Mouse (Mus musculus) embryonic facial prominence, embryonic 11.5 days (tissue): ENCODE results near the gene Grm8. TPM values are rescaled to one million over a fixed set of nuclear protein-coding genes. Genes with fewer than 3 reads are reported as not detected.

Source experiments
- ATAC-seq: fragments of 200-750 bp; cut with Nextera tagmentation; replicated peaks from 2 replicates; pipeline ENCODE4 v1.8.0; 2017; ENCODE audit warnings: low read depth; ENCODE audit not compliant: insufficient number of reproducible peaks, low FRiP score, low TSS enrichment
- DNase-seq: peaks from one replicate; pipeline ENCODE4 v3.0.0-alpha.2; 2015; ENCODE audit warnings: low spot score
- H3K27ac ChIP-seq: fragments of 300-500 bp; sonication (generic); replicated peaks from 2 replicates; pipeline ENCODE4 v1.5.1; 2014; ENCODE audit warnings: mild to moderate bottlenecking, low read depth, low read length, control low read depth
- H3K27me3 ChIP-seq: fragments of 300-500 bp; sonication (generic); 2 replicates; pipeline ENCODE4 v1.6.1; 2014; ENCODE audit warnings: mild to moderate bottlenecking, low read length, moderate library complexity, mixed read lengths; ENCODE audit not compliant: control insufficient read depth, insufficient read depth
- H3K36me3 ChIP-seq: fragments of 300-500 bp; sonication (generic); replicated peaks from 2 replicates; pipeline ENCODE4 v1.6.1; 2014; ENCODE audit warnings: low read depth, mild to moderate bottlenecking, low read length, moderate library complexity, mixed read lengths; ENCODE audit not compliant: control insufficient read depth, insufficient read depth
- H3K4me1 ChIP-seq: fragments of 300-500 bp; sonication (generic); 2 replicates; pipeline ENCODE4 v1.6.1; 2014; ENCODE audit warnings: low read length, mixed read lengths; ENCODE audit not compliant: control insufficient read depth, insufficient read depth
- H3K4me2 ChIP-seq: fragments of 300-500 bp; sonication (generic); 2 replicates; pipeline ENCODE4 v1.6.1; 2014; ENCODE audit warnings: low read depth, mild to moderate bottlenecking, control low read depth, low read length, moderate library complexity
- H3K4me3 ChIP-seq: fragments of 300-500 bp; sonication (generic); 2 replicates; pipeline ENCODE4 v1.5.1; 2014; ENCODE audit warnings: low read depth, low read length, control low read depth
- H3K9ac ChIP-seq: fragments of 300-500 bp; sonication (generic); replicated peaks from 2 replicates; pipeline ENCODE4 v1.6.1; 2014; ENCODE audit warnings: mild to moderate bottlenecking, control low read depth, low read length
- H3K9me3 ChIP-seq: fragments of 300-500 bp; sonication (generic); replicated peaks from 2 replicates; pipeline ENCODE4 v1.6.1; 2016; ENCODE audit warnings: mild to moderate bottlenecking, low read length, inconsistent platforms, mixed read lengths; ENCODE audit not compliant: control insufficient read depth
- WGBS: fragments of 180-500 bp; shearing (Covaris S2); extraction: QIAGEN DNeasy Blood & Tissue Kit; methylation state at CpG from one replicate; pipeline ENCODE4 v1.1.7; 2014; 5-methylcytosine and 5-hydroxymethylcytosine counted together
- polyA plus RNA-seq: library from polyadenylated mRNA; unstranded; fragments of >200 nt; fragmentation: Nextera tagmentation; extraction: Ambion mirVana; gene quantifications from 2 replicates; pipeline ENCODE4 v1.2.1, GENCODE M21; 2014

Gene Grm8
- polyA plus RNA-seq, 1 experiment from 2014 or later: 1.2 TPM

DNA sequence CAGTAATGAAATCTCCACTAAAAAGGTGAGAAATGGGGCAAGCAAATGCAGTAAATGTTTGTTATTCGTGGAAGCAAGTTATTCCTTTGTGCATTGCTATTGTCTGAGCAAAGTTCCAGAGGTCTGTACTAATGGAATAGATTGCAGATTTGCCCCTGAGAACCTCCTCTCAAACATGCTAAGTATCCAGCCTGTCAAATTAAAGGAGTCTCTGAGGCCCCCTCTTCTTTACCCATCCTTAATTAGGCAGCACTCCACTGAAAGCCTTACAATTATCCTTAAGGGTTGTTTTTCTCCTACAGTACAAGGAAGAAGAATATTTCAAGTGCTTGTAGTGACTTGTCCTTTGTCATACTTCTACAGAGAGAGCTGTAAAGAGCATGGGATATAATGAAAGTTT, 617.4 kb downstream of the Grm8 start:
- ATAC-seq (no peak), DNase-seq (no peak)
- no peaks in the 10 kb centered on the region for H3K9me3 ChIP-seq
- H3K4me1 ChIP-seq: no peaks in the 10 kb centered on the region
- no peaks in the 10 kb centered on the region for H3K36me3 ChIP-seq
- WGBS: 62% methylated on average over 1 of the region's 1 CpGs
- no peak overlapping the region for H3K4me2 ChIP-seq
- no peaks in the 10 kb centered on the region for H3K27me3 ChIP-seq
- H3K4me3 ChIP-seq: no peak overlapping the region
- no peak overlapping the region for H3K9ac ChIP-seq
- no peak overlapping the region for H3K27ac ChIP-seq

DNA sequence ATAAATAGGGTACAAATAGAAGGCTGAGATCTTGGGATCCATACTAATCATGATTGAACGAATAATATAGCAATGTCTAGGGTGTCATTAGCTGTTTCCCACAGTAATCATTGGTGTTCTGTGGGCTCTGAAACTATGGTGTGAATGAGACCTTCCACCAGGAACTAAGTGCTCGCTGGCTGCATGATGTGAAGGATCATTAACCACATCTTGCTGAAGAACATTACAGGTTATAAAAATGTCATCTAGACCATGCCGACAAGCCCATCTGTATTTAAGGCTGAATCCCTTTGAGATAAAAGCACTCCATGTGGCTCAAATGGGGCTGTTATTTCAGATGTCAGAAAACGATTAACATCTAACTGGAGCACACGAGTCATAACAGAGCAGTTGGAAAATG, 674.0 kb downstream of the Grm8 start:
- Histone ChIP-seq H3K4me3 (no peak overlapping the region), H3K9me3 (no peaks in the 10 kb centered on the region), H3K4me2 (no peak overlapping the region), H3K27me3 (no peaks in the 10 kb centered on the region), H3K36me3 (no peaks in the 10 kb centered on the region), H3K4me1 (no peaks in the 10 kb centered on the region), H3K9ac (no peak overlapping the region), H3K27ac (no peak overlapping the region)
- 77% methylated on average over 5 of the region's 5 CpGs for WGBS
- no peak for DNase-seq
- ATAC-seq: no peak

DNA sequence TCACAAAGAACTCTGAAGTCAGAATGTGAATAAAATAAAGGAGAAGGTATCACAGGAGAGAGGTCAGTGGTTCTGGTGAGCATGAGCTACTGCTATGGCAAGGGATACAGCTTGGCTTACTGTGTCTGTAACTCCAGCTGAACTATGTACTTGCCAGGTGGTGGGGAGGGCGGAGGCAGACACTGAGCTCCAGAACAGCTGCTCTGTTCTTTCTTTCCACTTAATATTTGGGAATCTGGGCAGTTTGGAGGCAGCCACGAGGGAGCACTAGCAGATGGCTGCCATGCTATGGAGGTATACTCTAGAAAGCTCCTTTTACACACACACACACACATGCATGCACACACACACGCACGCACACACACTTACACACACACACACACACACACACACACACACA, 726.5 kb downstream of the Grm8 start:
- whole genome bisulfite sequencing: 79% methylated on average over 4 of the region's 4 CpGs
- no peaks in the 10 kb centered on the region for H3K9me3 ChIP-seq
- no peaks in the 10 kb centered on the region for H3K27me3 ChIP-seq
- no peaks in the 10 kb centered on the region for H3K4me1 ChIP-seq
- no peak overlapping the region for H3K9ac ChIP-seq
- no peaks in the 10 kb centered on the region for H3K36me3 ChIP-seq
- peak; percentile 78 for ATAC-seq
- H3K4me3 ChIP-seq: no peak overlapping the region
- H3K4me2 ChIP-seq: no peak overlapping the region
- peak; percentile 5 for DNase-seq
- no peak overlapping the region for H3K27ac ChIP-seq

DNA sequence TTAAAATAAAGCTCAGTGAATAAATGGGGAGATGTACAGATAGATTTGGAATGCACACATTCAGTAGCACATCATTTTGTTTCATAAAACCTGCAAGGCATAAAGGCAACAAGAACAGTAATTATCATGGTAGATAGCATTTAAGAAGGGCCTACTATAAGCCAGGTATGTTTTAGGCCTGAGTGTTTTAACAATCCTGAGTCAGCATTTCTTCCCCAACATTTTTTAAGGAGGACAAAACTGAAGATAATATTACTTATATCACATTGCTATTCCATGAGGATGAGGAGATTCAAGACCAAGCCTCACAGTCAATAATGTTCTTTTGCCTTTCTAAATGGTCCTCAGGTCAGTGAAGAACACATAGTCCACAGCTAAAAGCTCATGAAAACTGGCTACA, 762.6 kb downstream of the Grm8 start:
- H3K27ac ChIP-seq: no peak overlapping the region

DNA sequence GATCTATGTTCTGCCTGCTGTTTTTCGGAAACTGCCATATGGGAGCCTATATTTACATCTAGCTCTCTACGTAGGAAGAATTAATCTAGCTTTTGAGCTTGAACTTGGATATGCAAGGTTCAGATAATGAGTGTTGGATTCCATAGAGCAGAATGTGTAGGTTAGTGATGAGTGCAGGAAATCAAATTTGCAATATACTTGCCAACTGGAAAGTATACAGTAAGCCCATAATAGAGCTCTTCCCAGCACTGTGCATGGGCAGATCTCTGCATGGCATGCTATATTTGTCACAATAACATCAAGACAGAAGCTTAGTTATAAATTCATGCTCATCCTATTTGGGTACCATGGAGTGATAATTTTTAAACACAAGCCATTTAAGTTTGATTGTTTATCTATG, 763.9 kb downstream of the Grm8 start:
- H3K4me1 ChIP-seq: no peaks in the 10 kb centered on the region
- ATAC-seq (no peak), DNase-seq (no peak)
- no peak overlapping the region for H3K9ac ChIP-seq
- H3K27ac ChIP-seq: no peak overlapping the region
- no peak overlapping the region for H3K4me2 ChIP-seq
- no peaks in the 10 kb centered on the region for H3K9me3 ChIP-seq
- H3K4me3 ChIP-seq: no peak overlapping the region
- no peaks in the 10 kb centered on the region for H3K36me3 ChIP-seq
- no peaks in the 10 kb centered on the region for H3K27me3 ChIP-seq
- 76% methylated on average over 2 of the region's 2 CpGs for WGBS

More for the DNA sequence above, 762.6 kb downstream of the Grm8 start:
- H3K27me3 ChIP-seq: no peaks in the 10 kb centered on the region
- no peak for ATAC-seq
- H3K36me3 ChIP-seq: no peaks in the 10 kb centered on the region
- DNase-seq: no peak
- no peak overlapping the region for H3K4me2 ChIP-seq
- no peaks in the 10 kb centered on the region for H3K4me1 ChIP-seq
- H3K9me3 ChIP-seq: no peaks in the 10 kb centered on the region
- H3K4me3 ChIP-seq: no peak overlapping the region
- no peak overlapping the region for H3K9ac ChIP-seq

DNA sequence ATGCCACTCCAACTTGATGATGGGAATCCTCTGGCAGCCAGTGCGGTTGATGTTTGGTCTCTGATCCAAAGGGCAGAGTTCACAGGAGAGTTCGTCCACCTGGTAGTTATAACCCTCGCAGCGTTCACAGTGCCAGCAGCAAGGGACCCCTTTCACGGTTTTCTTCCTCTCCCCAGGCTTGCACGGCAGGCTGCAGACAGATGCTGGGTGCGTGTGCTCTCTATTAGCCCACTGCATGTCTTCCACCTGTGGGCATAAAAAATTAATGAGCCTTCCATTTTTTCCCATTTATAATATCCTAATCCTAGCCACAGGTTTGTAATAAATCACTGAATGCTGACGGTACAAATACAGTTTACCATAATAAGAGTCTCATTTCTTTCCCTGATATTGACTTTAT, 771.2 kb downstream of the Grm8 start:
- 68% methylated on average over 8 of the region's 8 CpGs for WGBS
- no peak for ATAC-seq
- no peaks in the 10 kb centered on the region for H3K27me3 ChIP-seq
- H3K9ac ChIP-seq: no peak overlapping the region
- no peak overlapping the region for H3K4me2 ChIP-seq
- DNase-seq: no peak
- H3K27ac ChIP-seq: no peak overlapping the region
- no peaks in the 10 kb centered on the region for H3K9me3 ChIP-seq
- no peaks in the 10 kb centered on the region for H3K36me3 ChIP-seq
- H3K4me1 ChIP-seq: no peaks in the 10 kb centered on the region
- no peak overlapping the region for H3K4me3 ChIP-seq

DNA sequence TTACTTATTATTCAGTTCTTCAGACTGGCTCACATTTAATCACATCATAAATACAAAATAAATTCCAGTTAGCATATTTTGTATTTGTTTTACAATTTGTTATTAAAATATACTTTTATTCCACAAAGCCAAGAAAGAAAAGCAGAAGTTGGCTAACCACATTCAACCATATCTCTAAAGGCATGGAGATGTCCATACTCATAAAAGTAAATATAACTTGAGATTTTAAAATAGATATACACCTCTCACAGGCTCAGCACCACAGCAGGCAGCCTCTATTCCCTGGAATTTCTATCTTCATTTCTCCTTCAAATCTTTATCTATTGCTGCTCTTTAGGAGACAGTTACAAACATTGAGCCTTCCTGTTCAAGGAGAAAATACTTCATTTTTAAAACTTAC, 774.5 kb downstream of the Grm8 start:
- no peak overlapping the region for H3K9ac ChIP-seq

DNA sequence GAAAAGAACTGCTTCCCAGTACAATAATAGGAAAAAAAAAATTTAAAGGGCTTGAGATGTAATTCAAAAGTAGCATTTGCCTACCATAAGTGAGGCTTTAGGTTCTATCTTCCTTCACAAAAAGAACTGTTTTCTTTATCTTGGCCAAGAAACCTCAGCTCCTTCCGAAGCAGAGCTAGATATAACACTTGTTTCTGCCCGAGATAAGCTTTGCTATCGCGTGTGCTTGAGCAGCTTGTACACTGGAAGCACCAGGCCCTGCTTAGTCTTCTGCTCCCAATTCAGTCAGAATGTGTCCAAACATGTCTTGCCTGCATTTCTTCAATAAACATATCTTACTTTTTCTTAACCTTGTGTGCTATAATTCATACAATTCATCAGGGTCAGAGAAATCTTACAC, 783.8 kb downstream of the Grm8 start:
- Histone ChIP-seq H3K36me3 (no peaks in the 10 kb centered on the region), H3K27ac (no peak overlapping the region), H3K9me3 (no peaks in the 10 kb centered on the region), H3K27me3 (no peaks in the 10 kb centered on the region), H3K9ac (no peak overlapping the region), H3K4me3 (no peak overlapping the region), H3K4me2 (no peak overlapping the region), H3K4me1 (no peaks in the 10 kb centered on the region)
- 90% methylated on average over 4 of the region's 4 CpGs for WGBS
- no peak for DNase-seq
- ATAC-seq: no peak

More for the DNA sequence above, 774.5 kb downstream of the Grm8 start:
- no peaks in the 10 kb centered on the region for H3K9me3 ChIP-seq
- no peak overlapping the region for H3K4me3 ChIP-seq
- no peaks in the 10 kb centered on the region for H3K4me1 ChIP-seq
- no peaks in the 10 kb centered on the region for H3K27me3 ChIP-seq
- H3K36me3 ChIP-seq: no peaks in the 10 kb centered on the region
- no peak overlapping the region for H3K27ac ChIP-seq
- no peak overlapping the region for H3K4me2 ChIP-seq
- ATAC-seq: no peak
- DNase-seq: no peak

DNA sequence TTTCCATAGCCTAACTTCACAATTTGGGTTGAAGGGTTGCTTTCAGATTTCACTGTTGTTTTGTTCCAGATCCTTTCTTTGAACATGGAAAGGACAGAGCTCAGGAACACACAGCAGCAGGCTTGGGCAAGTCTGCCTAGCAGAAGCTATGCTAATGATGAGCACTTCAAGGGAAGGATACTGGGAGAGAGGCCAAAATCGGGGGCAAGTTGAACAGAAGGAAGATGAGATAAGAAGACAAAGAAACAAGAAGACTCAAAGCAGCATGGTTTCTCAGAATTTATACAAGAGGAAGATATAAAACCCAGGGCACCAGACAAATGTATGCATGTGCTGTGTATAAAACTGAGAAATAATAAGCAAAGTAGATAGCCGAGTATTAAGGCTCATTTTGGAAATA, 786.7 kb downstream of the Grm8 start:
- Histone ChIP-seq H3K36me3 (no peaks in the 10 kb centered on the region), H3K27me3 (no peaks in the 10 kb centered on the region), H3K9ac (no peak overlapping the region), H3K4me3 (no peak overlapping the region), H3K9me3 (no peaks in the 10 kb centered on the region), H3K27ac (no peak overlapping the region), H3K4me1 (no peaks in the 10 kb centered on the region), H3K4me2 (no peak overlapping the region)
- DNase-seq: no peak
- no peak for ATAC-seq
- WGBS: 75% methylated on average over 2 of the region's 2 CpGs
